Mouse (Mus musculus): ENCODE data around the gene Nemf.
"Not testable (repeated sequence)": the region's sequence is repeated elsewhere in the genome, so short reads cannot be mapped to it uniquely, and the experiment has no call there.

Nemf gene

DNA sequence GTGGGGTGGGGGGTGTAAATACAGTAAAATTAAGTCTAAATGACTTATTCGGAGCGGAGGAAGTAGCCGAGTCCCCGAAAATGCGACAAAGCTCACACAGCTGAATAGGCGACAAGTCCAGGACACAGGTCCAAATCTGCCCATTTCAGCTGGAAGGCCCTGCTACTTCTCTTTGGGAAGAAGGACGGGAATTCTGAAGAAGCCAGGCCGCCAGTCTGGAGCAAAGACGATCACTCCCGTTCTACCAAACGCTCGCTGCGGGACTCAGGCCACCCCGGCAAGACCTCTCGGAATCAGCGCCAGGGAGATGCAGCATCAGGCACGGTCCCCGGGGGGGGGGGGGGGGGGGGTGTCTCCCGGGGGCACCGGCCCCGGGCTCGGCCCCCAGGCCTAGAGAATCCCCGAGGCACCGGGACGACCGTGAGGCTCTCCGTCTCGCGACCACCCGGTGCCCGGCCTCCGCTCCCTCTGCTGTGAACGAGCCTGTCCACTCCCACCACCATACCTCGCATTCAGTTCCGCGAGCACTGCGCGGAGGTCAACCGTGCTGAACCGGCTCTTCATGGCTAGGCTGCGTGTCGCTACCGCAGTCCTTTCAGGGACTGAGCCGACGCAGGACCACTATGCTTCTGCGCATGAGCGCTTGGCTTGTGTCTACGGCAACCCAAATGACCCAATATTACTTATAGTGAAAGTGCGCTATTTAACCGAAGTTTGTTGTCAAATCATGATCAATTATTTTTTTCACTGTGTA is at the start of gene Nemf:
Nemf (minus strand) TSS at position 620 of the 754 bp plus-strand sequence.
- DNase-seq (ENCODE audit: low read depth in 2 of 2, low spot score in 2 of 2): peak; percentile 60 to 73

DNA sequence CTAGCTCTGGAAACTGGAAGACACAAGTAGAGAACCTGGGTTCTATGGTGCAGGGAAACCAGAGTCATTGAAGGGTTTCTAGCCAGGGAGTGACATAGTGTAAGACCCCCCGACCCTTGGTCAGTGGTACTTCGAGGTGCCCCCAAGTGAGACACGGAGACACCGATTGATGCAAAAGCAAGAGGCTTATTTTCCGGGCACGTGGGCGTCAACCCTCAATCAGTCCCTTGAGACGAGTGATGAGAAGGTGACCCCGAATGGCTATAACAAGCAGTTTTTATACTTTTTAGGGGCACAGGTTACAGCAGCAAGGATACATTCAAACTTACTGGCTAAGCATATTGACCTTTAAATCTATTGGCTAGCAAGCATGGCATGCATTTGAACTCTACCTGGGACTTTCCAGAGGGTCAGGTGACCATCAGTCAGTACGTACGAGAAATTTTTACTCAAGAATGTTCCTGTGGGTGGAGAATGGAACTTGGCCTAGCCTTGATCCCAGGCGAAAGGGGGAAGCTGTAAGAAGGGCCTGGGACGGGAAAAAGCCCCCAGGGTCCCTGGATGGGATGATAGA is 45.7 kb upstream of the Nemf start:
- no peak for DNase-seq (ENCODE audit: low read depth in 2 of 2, low spot score in 2 of 2)

DNA sequence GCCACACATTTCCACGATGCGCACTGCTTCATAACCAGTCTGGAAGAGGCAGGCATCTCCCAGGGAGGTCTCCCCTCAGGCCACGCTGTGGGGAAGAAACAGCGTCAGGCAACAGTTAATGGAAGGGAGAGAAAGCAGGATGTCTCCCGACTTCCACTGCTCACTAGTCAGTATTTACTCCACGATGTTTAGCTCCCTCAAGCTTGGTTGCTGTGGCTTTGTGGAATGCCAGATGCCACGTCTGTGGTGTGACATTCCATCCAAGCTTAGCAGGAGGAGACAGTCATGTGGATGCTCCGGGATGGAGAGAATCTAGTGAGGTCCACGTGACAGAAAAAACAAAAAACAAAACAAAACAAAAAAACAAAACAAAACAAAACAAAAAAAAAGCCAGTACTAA is 45.1 kb upstream of the Nemf start:
- no peak for DNase-seq (ENCODE audit: low read depth in 2 of 2, low spot score in 2 of 2)

GRCm38 (mm10) chr12:69400871-69401286 is 43.9 kb upstream of the Nemf start:
- DNase-seq (ENCODE audit: low read depth in 2 of 2, low spot score in 2 of 2): no peak

GRCm38 (mm10) chr12:69400367-69400766 is 43.4 kb upstream of the Nemf start:
- no peak for DNase-seq (ENCODE audit: low read depth in 2 of 2, low spot score in 2 of 2)

GRCm38 (mm10) chr12:69394456-69394855 is 37.5 kb upstream of the Nemf start:
- DNase-seq (ENCODE audit: low read depth in 2 of 2, low spot score in 2 of 2): no peak

DNA sequence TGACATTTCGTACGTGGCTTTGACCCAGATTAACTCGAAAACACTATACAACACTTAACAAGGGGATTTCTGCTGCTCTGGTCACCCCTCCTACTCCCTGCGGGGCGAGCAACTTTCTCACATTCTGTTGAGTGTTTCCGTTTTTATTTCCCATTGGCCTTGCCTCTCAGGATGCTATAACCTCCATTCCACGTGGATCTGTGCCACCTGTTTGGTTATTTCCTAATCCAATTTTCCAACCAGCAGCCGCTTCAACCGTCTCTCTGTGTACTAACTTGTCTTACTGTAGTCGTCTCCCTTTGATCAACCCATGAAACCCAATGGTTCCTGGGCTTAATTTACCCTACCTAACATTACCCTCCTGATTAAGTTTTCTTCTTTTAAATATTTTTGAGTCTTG is 36.1 kb upstream of the Nemf start:
- DNase-seq (ENCODE audit: low read depth in 2 of 2, low spot score in 2 of 2): no peak

- no peak for DNase-seq (ENCODE audit: low read depth in 2 of 2, low spot score in 2 of 2)
These were observed 33.2 kb upstream of the Nemf start for GRCm38 (mm10) chr12:69390000-69390698.

DNA sequence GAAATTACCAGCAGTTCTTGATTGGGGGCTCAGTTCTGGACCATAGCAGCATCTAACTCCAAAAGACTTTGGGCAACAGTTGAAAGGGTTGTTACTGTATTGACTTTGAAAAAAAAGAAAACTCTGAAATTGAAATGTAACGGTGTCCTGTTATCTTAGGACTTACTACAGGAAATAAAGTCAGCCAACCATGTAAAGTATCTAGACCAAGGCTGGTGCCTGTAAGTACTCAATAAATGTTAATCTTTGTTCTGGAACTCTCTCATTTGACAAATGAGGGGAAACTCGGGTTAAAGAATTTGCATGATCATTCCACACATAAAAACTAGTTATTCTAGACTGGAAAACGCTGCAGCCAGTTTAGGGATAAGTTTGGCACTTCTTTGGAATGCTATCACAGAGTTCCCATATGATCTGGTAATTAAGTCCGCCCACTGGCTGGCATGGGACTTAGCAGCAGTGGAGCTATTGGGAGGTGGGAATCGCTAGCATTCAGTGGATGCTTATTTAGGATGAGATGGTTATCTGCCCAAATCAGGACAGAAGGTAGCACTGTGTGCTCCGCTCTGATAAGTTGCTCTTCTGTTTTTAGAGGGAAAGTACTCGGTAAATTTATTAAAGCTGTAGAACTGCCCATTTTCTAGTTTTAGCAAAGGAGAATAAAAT is 32.4 kb upstream of the Nemf start:
- no peak for DNase-seq (ENCODE audit: low read depth in 2 of 2, low spot score in 2 of 2)

DNA sequence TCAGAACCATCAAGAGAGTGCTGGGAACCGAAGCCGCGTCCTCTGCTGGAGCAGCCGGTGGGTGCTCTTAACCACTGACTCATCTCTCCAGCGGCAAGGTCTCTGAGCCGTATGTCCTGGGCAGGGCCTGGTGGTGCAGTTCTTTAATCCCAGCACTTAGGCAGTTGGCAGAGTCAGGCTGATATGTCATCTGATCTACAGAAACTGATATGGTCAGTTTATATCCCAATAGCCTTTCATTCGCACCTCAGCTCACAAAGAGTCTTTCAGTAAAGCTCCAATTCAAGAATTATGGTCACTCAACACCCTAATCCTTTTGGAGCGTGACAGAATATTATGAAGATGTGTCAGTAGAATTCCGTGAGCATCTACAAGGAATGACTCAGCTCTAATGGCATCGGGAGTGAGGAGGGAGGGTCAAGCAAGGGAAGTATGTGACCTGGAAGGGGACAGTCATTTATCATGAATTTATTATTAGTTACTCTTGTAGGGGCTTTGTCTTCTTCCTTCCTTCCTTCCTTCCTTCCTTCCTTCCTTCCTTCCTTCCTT is 31.4 kb upstream of the Nemf start:
- no peak for DNase-seq (ENCODE audit: low read depth in 2 of 2, low spot score in 2 of 2)

GRCm38 (mm10) chr12:69386281-69386732 is 29.3 kb upstream of the Nemf start:
- not testable (repeated sequence) for DNase-seq (ENCODE audit: low read depth in 2 of 2, low spot score in 2 of 2)

- DNase-seq (ENCODE audit: low read depth in 2 of 2, low spot score in 2 of 2): peak in 1 of 2 experiments; percentile 27
These were observed 28.7 kb upstream of the Nemf start for GRCm38 (mm10) chr12:69385542-69386280.

DNA sequence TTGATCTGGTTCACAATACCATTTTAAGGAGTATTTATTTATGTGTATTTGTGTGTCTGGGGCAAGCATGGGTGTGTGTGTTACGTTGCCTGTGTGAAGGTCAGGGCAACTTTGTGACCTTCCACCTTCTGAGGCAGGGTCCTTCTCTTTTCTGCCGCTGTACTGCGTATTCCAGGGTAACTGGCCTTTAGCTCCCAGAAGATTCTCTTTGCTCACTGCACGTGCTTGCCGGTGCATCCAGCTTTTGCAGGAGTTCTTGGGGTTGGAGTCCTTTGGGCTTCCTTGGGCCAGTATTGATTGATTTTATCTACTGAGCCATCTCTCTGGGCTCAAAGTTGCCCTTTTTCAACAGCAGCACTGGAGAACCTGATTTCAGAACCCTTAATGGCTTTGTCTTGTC is 27.6 kb upstream of the Nemf start:
- DNase-seq (ENCODE audit: low read depth in 2 of 2, low spot score in 2 of 2): no peak

DNA sequence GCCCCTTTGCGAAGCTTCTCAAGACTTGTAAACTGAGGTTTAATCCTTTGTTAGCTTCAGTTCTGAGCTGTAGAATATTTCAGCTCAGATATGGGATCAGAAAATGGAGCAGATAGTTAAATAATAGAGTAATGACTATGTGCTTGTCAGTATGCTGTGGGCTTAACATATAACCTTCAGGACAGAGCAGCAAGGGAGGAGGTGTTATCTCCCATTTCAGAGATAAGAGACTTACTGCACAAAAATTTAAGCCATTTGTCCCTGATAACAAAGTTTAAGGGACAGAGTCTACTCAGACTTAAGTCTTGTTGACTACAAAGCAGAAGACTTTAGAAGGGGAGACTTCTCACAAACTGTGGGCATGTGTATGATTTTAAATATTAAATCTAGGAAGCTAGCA is 25.9 kb upstream of the Nemf start:
- no peak for DNase-seq (ENCODE audit: low read depth in 2 of 2, low spot score in 2 of 2)

GRCm38 (mm10) chr12:69378558-69379454 is 21.8 kb upstream of the Nemf start:
- DNase-seq (ENCODE audit: low read depth in 2 of 2, low spot score in 2 of 2): no peak

GRCm38 (mm10) chr12:69377636-69378035 is 20.7 kb upstream of the Nemf start:
- DNase-seq (ENCODE audit: low read depth in 2 of 2, low spot score in 2 of 2): not testable (repeated sequence)

GRCm38 (mm10) chr12:69377188-69377587 is 20.2 kb upstream of the Nemf start:
- DNase-seq (ENCODE audit: low read depth in 2 of 2, low spot score in 2 of 2): no peak

- DNase-seq (ENCODE audit: low read depth in 2 of 2, low spot score in 2 of 2): no peak
These were observed 19.2 kb upstream of the Nemf start for GRCm38 (mm10) chr12:69376132-69376531.
